Mouse (Mus musculus) cerebellum, postnatal 4 days (tissue): ENCODE data around the gene Fxr2.
A peak's percentile ranks its signal among the peaks of the same experiment; 100 is the strongest.

ENCODE experiments used
- DNase-seq, 2 experiments: peaks; one replicate each; pipeline ENCODE4 v3.0.0; 2022; ENCODE audit warnings: low spot score in 2 of 2, mixed read lengths in 1 of 2

Gene Fxr2

GRCm38 (mm10) chr11:69657462-69657881 is 24.7 kb downstream of the Fxr2 start:
- DNase-seq = no peak

DNA sequence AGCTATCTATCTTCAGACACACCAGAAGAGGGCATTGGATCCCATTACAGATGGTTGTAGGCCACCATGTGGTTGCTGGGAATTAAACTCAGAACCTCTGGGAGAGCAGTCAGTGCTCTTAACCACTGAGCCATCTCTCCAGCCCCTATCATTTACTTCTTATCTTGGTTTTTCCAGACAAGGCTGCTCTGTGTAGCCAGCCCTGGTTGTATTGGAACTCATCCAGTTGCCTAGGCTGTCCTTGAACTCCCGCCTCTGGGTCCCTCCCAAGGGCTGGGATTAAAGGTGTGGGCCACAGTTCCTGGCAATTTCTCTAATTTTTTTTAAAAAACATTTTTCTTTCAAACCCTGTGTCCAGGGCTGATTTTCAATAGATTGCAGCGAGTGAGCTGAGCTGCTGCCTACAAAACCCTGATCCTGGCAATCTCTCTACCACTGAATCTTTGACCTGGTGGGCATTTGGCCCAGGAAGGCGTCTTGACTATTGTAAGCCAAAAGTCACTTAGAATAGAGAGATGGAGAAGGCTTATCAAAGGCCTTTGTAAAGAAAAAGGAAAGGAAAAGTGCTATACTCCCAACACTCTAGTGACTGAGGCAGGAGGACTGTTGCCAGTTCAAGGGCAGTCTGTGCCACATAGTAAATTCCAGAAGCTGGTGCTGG is 28.6 kb downstream of the Fxr2 start:
- no peak for DNase-seq

GRCm38 (mm10) chr11:69662213-69662966 is 29.6 kb downstream of the Fxr2 start, which contains the start of gene Mpdu1:
Gene Mpdu1, minus strand, starts transcription at chr11:69662642.
- peak; percentile 82 to 92 for DNase-seq

DNA sequence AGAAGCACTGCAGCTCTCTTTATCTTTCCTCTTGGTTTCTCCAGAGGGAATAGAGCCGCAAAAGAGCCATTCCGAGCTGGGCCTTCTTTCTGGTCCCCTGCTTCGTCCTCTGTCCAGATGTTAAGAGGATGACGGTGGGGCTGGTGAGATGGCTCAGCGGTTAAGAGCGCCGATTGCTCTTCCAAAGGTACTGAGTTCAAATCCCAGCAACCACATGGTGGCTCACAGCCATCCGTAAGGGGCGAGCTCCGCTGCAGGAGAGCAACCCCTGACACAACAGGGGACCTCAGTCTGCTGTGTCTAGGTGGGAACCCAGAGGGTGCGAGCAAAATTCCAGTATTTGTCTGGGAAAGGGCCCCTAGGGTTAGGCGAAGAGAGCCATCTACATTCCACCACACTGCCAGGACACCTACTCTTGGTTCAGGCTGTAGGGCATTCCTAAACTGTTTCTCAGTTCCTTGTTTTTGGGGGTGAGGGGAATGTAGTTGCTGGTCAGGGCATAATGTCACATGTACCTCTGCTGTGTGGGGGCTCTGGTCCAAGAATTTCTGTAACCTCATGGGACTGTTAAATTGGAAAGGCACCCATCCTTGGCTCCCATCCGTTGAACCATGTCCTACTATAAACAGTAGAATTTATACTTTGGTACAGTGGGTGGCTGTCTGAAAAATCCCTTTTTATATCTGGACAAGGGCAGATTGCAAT is 30.3 kb downstream of the Fxr2 start:
- no peak for DNase-seq

DNA sequence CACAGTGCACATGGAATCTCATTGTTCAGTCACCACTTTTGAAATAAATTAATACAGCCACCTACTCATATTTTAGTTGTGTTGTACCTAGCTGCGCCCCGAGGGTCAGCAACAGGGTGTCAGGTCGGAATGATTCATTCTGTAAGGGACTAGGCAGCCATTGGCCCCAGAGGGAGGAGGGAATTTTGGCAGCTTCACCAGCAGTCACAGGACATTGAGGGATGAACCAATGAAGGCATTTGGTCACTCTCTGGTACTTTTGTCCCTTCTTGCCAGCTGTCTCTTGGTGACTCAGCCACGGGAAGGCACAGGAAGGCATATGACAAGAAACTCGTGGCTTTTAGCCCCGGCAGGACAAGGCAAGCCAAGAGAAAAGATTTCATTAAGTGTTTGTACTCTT is 31.0 kb downstream of the Fxr2 start:
- no peak for DNase-seq

GRCm38 (mm10) chr11:69664841-69665240 is 32.1 kb downstream of the Fxr2 start:
- no peak for DNase-seq

DNA sequence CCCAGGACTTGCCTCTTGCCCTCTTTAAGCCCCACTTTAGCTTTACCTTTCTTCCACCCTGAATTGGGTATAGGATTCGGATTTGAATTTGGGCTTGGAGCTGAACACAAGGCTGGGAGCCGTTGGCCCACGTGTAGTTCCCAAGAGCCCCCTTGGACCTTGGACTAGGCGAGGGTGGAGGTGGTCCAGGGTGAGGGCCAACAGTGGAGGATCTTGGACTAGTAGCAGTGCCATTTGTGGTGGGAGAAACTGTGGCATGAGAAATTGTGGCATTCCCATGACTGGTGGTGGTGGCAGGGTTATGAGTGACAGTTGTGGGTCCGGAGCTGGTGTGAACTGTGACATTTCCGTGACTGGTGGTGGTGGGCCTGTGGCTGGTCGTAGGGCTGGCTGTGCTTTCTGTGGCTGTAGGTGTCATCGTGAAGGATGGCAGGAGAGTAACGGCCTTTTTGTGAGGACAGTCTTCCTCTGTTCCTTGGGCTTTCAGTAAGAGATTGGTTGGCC is 32.7 kb downstream of the Fxr2 start:
- no peak for DNase-seq

GRCm38 (mm10) chr11:69665961-69666664 is 33.3 kb downstream of the Fxr2 start, which contains the start of gene Cd68:
Gene Cd68, minus strand, starts transcription at chr11:69666153.
- DNase-seq = no peak

- DNase-seq = no peak
These were observed 33.8 kb downstream of the Fxr2 start for GRCm38 (mm10) chr11:69666665-69667005.

- DNase-seq = peak; percentile 95
These were observed 38.3 kb downstream of the Fxr2 start for GRCm38 (mm10) chr11:69670786-69671725.

GRCm38 (mm10) chr11:69671726-69672124 is 38.9 kb downstream of the Fxr2 start:
- no peak for DNase-seq

GRCm38 (mm10) chr11:69672211-69672706 is 39.5 kb downstream of the Fxr2 start, which contains the start of gene Eif4a1:
Gene Eif4a1, minus strand, starts transcription at chr11:69672423.
- peak; percentile 100 for DNase-seq

- no peak for DNase-seq
These were observed 46.4 kb downstream of the Fxr2 start for GRCm38 (mm10) chr11:69679144-69679543.

GRCm38 (mm10) chr11:69680136-69680855 is 47.5 kb downstream of the Fxr2 start:
- DNase-seq = no peak

- DNase-seq = peak; percentile 93 to 97
These were observed 48.8 kb downstream of the Fxr2 start, which contains the start of gene Senp3 for GRCm38 (mm10) chr11:69681314-69682208. Gene Senp3, minus strand, starts transcription at chr11:69682084.

DNA sequence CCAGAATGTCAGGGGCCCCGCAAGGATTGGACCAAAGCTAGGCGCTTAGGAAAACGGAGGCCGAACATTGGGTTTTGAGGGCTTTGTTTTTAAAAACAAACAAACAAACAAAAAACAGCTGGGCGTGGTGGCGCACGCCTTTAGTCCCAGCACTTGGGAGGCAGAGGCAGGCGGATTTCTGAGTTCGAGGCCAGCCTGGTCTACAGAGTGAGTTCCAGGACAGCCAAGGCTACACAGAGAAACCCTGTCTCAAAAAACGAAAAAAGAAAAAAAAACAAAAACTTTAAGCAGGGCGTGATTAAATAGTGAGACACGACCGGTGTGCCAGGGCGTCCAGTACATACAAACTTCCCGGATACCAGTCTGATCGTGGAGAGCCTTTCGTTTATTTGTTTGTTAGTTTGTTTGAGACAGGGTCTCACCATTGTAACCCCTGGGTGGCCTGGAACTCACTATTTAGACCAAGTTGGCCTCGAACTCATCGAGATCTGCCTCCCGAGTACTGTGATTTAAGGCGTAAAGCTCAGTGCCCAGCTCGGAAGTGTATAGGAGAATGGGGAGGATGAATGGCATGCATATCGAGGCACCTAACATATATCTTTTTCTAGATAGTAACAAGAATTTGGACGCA is 49.5 kb downstream of the Fxr2 start:
- DNase-seq = no peak

DNA sequence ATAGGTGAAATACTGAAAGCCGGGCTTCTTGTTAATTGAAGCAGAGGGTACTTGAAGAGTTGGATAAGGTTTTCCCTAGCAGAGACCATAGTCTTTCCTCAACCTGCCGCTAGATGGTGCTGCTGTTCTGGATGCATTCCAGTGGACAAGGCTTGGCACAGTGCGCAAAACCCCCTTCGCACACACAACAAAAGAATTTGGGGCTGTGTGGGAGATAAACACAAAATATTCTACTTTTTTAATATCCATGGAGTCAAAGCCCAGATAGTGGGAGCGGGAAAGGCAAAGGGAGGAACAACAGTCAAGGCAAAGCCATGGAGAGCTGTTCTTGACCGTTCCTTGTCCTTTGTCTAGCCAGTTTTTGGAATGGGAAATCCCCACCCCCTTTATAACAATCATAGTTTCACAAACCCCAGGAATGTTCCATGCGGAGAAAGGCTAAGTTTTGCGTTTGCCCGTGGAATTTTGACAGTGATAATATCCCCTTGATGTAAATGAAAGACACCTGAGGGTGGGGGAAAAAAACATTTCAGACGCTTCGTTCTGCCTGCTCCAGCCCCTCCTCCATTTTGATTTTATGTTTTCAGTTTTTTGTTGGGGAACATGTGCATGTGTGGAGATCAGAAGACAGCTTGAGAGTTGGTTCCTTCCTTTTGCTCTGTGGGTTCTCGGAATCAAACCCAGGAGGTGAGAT is 50.2 kb downstream of the Fxr2 start:
- DNase-seq = peak; percentile 94 to 95
